In genomic region chr2:34944761-34945160, GRCm38 (mm10) we compare ENCODE assay signal across 8 mouse cellular contexts. TPM values are rescaled to one million over a fixed set of nuclear protein-coding genes. Genes with fewer than 3 reads are reported as not detected.
A peak's percentile ranks its signal among the peaks of the same experiment; 100 is the strongest.
DNase-seq lines count a peak whose midpoint lies in the region; ATAC-seq lines count a peak whose summit lies in the region.

No protein-coding gene starts in this region.

- H3K4me1 ChIP-seq in intestine, embryonic 16.5 days (ENCODE audit: control insufficient read depth, insufficient read depth, low read length) = 0 out of 2 replicates have a peak, but pooled peaks cover 3% of the 10 kb centered on the region

- H3K9me3 ChIP-seq in intestine, embryonic 16.5 days (ENCODE audit: control insufficient read depth, low read length) = no peaks in the 10 kb centered on the region

- peak; percentile 48; the same call in 1 of the 2 replicates for ATAC-seq in intestine, embryonic 16.5 days
- ATAC-seq in erythroblast, adult 5-6 weeks (replicated peaks; ENCODE audit: low FRiP score, poor library complexity, severe bottlenecking) = no peak

- H3K27me3 ChIP-seq in intestine, embryonic 16.5 days (replicated peaks; ENCODE audit: control insufficient read depth, insufficient read depth, low read length) = no peaks in the 10 kb centered on the region

- no peak overlapping the region for H3K27ac ChIP-seq in intestine, embryonic 16.5 days (ENCODE audit: low read length)

- H3K4me2 ChIP-seq in intestine, embryonic 16.5 days (ENCODE audit: low read depth, low read length) = peak overlapping the region; percentile 30; the same call in 1 of the 2 replicates

- WGBS in intestine, embryonic 16.5 days = 16% methylated on average over 8 of the region's 8 CpGs

- DNase-seq in urinary bladder, postnatal 25 days (ENCODE audit: low spot score) = peak; percentile 34
- no peak for DNase-seq in urinary bladder, adult 2 months (ENCODE audit: low spot score)
- peak; percentile 17 to 25 for DNase-seq in gastrocnemius, adult 8-10 months (ENCODE audit: low spot score in 2 of 2)
- peak; percentile 85 for DNase-seq in lung, postnatal 4 days
- peak; percentile 88 to 93 for DNase-seq in thymus, postnatal 10 days (ENCODE audit: low spot score in 2 of 2)
- DNase-seq in cerebellum, postnatal 4 days (ENCODE audit: low spot score in 2 of 2) = no peak

- H3K9ac ChIP-seq in intestine, embryonic 16.5 days (ENCODE audit: low read depth, low read length) = no peak overlapping the region

- H3K4me3 ChIP-seq in intestine, embryonic 16.5 days (ENCODE audit: low read length) = peak overlapping the region; percentile 22; the same call in 1 of the 2 replicates

- no peaks in the 10 kb centered on the region for H3K36me3 ChIP-seq in intestine, embryonic 16.5 days (ENCODE audit: control insufficient read depth, insufficient read depth, low read length)

RNA-seq across cellular contexts. Expression of gene Traf1, which starts 16.8 kb away (rescaled TPM):
- polyA plus RNA-seq in urinary bladder, adult 2 months (2012; rRNA removed) = 5.9 and 6.6 TPM in 2 replicates
- 1 to 10 TPM in 1 of 4 experiments, under 1 TPM in 2, not detected in 1; 0.27 to 1.4 (median 0.58) TPM for total RNA-seq in gastrocnemius, adult 8-10 months (2022)
- 2.9 and 3.5 TPM in 2 replicates for polyA plus RNA-seq in intestine, embryonic 16.5 days (2015; fragmentation: Nextera tagmentation; extraction: Ambion mirVana)
- 0.63 TPM in 1 of 2 replicates, not detected in the other for total RNA-seq in erythroblast, adult 5-6 weeks (2015; ENCODE audit: low replicate concordance)
- total RNA-seq in erythroblast, adult 5-6 weeks (2017; ENCODE audit: low replicate concordance) = 0.43 TPM in 1 of 2 replicates, not detected in the other

RNA-seq across cellular contexts. Expression of gene Phf19, which starts 30.9 kb away (rescaled TPM):
- polyA plus RNA-seq in urinary bladder, adult 2 months (2012; rRNA removed) = 4.5 and 4.7 TPM in 2 replicates
- 1 to 10 TPM in 1 of 4 experiments, under 1 TPM in 3; 0.29 to 1.1 (median 0.46) TPM for total RNA-seq in gastrocnemius, adult 8-10 months (2022)
- polyA plus RNA-seq in intestine, embryonic 16.5 days (2015; fragmentation: Nextera tagmentation; extraction: Ambion mirVana) = 6.0 and 6.7 TPM in 2 replicates
- total RNA-seq in erythroblast, adult 5-6 weeks (2015; ENCODE audit: low replicate concordance) = 1.7 and 1.9 TPM in 2 replicates
- 0.42 and 1.9 TPM in 2 replicates for total RNA-seq in erythroblast, adult 5-6 weeks (2017; ENCODE audit: low replicate concordance)

Comparison
In these comparisons a context has a peak if more than half of its experiments do, and no peak if none do; other contexts are left out.
1. DNase-seq: peak in urinary bladder, postnatal 25 days (single experiment), gastrocnemius, adult 8-10 months (2 of 2), lung, postnatal 4 days (2 of 2) and thymus, postnatal 10 days (2 of 2); none in urinary bladder, adult 2 months (single experiment) and cerebellum, postnatal 4 days (0 of 2).